Mouse (Mus musculus) kidney, adult 9 months (tissue): ENCODE measurements at regions not wholly inside any gene's neighbourhood (a gene's known extent, or its start where the extent isn't known, plus 50 kb on each side); places are given as distances from the start of the nearest gene placed in this dataset.

Source experiments
- DNase-seq: peaks from one replicate; pipeline ENCODE4 v3.0.0; 2022

DNA sequence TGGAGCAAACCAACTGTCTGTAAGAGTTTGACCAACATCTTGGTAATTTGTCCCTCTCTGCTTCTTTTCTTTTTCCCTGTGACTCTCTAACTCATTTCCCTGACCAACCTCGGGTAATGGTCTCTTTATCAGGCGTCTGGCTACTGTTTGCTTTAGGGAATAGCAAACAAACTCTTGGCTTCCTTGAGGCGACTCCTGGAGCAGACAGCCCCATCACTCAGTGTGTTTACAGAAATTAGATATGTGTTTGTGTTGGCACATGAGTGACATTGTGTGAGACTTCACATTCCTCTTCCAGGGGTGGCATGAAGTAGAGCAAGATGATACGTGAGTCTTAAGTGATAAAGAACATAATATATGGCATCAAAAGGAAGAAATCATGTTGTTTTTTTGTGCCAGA is 195.7 kb upstream of the Hhip start:
- DNase-seq, result no peak

DNA sequence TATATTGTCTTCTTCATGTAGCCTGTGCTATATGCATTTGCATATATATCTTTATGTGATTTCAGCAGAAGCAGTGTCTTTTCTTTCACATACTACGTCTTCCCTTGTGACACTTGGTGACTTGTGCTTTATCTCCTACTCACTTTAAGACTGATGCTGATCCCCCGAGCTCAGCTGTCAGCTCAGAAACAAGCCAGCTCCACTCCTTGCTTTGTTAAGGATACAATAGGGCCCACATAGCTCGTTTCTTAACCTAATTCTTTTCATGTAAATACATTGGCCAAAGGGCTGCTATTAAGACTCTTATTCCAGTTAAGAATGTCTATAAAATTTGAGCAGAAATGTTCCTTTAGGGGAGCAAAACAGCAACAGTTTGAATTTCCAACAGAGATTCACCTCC is 193.8 kb upstream of the Hhip start:
- DNase-seq, result no peak

DNA sequence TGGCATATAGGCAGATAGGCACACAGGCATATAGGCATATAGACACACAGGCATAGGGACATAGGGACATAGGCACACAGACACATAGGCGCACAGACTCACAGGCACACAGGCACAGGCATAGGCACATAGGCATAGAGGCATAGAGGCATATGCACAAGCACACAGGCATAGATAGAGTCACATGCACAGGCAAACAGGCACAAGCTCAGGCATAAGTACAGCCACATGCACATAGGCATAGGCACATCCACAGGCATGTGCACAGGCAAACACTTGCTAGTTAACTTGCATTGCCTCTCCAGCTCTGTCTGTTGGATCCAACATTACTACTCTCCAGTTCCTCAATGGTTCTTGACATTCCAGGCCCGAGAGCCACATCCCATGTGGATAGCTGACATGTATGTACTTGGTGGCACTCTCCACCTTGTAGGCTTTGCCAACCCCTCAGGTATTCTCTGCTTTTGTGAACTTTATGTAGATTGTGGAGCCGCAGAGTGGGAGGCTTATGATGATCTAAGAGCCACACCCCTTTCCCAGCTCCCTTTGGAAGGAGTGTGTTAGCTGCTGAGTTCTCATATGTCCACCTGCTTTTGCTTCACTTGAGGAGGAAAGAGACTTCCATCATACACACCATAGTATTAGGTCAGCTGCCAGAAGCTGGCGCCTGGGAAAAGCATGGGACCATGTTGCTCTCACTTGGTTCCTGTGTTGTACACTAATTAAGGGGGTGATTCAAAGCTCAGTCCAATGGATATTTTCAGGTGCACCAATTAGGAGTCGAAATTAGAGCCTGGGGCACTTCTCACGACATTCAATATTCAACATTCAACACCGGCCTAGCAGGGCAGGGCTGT is 192.7 kb upstream of the Hhip start:
- no peak for DNase-seq

DNA sequence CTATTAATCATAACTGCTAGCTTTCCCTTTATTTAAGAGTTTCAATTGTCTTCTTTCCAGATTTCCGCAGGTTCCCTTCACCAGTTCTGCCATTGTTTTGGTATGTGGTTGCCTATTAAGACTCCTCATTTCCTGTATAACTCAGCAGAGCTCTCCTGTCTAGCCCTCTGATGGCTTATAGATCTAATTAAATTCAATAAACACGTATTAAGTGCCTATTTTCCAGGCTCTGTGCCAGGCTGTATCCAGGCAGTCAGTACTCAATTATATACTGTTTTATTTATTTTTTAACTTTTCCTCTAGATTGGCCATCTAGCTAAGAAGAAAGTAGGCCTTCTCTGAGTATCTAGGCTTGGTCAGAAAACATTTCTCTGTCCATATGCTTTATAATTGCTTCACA is 192.0 kb upstream of the Hhip start:
- no peak for DNase-seq

DNA sequence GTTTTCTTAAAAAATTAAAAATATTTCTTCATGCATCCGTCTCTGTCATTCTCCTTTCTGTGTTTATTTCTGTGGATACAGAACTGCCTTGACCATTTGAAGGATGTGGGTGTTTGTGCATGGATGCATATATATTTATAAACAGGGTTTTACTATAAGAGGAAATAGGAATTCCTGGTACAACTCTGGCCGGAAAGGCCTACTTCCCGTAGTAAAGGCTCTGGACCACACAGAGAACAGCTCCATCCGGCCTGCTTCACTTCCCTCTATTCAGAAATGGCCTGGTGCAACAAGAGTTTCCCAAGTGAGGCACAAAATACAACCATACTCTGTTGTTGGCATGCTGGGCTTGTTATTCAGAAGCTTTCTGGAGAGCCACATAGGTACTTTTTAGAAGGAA is 182.1 kb upstream of the Hhip start:
- DNase-seq, result no peak

DNA sequence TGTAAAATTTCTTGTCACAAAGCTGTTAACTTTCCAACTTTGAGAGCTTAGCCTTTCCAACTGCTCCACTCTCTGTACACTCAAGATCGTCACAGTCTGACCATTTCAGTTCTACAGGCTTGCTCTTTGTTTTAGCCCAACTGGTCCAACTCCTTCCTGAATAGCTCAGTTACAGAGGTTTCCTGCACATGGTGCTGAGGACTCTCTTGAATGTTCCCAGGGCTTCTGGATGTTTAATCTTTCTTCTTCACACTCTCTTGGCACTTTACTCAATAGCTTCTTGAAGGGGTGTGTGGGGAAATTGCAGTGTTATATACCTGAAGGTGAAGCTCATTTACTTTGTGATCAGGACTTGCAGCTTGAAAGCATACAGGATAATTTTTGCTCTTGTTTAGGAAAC is 152.6 kb upstream of the Hhip start:
- DNase-seq, result no peak

DNA sequence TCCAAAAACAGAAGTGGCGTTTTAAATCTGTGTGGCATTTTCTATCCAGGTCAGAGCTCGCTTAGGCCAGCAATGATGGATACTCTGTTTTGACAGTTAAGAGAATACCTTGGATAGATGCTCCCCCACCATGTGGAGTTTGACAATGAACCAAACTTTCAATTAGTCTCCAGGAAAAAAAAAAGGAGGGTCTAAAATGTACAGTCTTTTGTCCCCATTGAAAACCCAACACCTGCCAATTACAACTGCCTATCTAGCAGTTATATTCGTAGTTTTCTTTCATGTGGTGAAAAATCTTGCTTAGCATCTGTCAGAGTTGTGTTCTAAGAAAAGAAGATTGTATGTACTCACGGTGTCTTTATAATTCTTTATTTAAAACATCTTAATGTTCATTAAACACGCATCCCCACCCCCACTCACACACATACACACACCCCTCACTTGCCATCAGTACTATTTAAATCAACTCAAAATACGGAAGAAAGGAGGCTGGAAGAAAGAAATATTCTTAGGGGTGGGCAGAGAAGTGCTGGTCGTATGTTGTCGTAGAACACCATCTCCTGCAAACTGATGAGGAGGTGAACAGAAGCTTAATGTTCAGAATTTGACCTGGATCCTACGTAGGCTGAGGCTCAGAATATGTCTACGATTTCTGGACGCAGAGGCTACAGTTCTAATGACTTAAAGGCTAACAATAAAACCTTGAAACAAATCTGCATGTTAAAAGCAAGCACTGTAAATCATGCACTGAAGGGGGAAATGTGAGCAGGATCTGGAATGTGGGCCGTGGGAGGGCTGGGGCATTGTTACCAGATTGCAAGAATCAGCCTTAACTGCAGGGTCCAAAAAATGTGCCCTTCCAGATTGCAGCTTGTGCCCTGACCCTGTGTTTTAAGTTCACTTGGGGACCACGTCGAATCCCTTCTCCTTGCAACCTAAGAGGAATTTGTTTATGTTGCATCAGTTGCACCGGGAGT is 147.2 kb upstream of the Hhip start:
- DNase-seq, result no peak

DNA sequence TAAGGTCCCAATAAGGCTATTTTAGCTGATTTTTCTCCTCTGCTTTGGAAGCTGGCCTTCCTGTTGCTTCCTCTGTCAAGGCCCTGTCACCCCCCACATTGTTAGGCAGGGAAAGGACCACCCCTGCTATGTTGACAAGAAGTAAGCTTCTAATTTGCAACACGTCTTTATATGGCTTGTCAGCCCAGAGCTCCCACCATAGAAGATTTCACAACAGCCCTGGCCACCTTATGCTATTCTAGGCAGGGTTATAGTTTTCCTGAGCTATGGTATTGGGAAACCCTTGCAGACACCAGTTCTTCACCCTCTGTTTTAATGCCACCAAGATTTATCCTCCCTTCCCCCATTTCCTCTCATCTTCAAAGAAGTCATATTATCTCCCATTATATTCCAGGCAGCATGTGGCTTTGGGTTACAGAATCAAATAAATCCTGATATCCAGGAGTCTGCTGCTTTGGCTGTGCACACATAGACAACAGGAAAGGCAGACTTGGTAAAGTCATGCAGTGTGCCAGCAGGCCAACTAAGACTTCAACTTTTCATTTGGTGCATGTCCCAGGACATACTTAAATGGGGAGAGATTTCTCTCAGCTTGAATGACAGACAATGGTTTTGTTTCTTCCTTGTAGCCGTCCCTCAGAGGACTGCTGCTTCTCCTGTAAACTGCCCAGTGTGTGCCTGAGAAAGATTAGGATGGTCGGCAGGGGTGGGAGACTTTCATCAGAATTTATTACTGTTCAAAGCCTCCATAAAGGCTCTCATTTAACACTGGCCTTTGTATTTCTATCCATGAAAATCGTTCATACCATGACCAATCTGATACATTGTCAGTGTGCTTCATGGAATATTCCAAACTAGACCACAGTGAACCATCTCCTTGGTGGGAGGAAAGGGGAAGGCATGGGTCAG is 146.2 kb upstream of the Hhip start:
- no peak for DNase-seq

DNA sequence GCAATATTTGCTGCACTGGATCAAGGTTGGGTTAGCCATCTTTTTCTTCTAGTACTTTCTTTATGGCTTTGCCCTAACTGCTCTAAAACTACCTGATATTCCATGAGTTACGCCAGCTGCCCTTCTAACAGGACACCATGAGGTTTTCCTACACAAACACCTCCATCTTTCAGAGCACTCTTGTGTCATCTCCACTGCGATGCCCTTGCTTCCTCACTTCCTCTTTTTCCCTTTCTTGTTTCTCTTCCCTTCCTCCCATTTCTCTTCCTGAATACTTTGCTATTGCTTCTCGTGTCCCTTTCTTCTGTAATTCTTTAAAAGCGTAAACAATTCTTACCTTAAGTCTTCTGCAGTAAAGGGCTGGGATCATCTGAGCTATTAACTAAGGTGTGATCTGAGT is 139.9 kb upstream of the Hhip start:
- DNase-seq, result no peak

DNA sequence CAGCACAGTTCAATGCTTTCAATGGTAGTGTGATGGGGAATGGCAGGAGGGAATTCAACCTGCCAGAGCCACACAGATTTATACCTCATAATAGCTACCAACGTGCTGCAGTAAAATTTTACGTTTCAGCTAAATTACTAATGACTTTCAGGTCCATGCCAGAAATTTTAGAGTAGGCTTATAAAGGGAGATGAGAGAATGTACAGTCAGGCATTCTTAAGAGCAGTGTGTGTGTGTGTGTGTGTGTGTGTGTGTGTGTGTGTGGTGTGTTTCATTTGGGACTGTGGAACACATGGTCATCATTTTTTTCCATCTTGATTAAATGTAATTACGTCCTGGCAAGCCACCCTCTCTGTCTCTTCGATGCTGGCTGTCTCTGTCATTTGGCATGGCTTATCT is 132.7 kb upstream of the Hhip start:
- DNase-seq, result no peak

DNA sequence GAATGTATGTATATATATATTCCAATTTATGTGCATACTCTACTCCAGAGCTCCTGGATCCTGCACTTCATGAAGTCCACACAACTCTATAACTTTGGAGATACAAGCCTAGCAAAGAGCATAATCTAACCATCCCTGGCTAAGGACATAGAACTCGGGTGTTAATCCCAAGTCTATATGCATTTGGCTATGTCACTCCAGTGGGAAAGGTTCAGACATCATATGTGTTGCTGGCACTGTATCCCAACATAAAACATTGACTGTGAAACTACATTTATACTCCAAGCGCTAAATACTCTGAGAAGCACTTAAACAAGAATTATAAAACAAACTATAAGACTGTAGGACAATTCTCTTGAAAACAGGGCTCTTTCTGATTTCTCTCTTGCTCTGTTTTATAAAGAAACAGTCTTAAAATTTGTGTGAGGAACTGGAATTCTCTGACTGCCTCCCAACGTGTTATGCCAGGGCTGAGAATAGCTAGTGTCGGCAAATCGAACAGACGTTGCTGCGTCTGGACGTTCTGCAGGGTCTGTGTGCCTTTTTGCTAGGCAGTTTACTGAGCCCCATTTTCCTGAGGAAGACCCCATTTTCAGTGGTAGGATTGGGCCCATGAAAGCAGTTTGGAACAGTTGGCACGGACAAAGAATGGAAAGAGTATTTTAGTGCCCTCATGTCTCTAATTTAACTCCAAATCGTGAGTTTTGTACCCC is 132.1 kb upstream of the Hhip start:
- DNase-seq, result no peak

DNA sequence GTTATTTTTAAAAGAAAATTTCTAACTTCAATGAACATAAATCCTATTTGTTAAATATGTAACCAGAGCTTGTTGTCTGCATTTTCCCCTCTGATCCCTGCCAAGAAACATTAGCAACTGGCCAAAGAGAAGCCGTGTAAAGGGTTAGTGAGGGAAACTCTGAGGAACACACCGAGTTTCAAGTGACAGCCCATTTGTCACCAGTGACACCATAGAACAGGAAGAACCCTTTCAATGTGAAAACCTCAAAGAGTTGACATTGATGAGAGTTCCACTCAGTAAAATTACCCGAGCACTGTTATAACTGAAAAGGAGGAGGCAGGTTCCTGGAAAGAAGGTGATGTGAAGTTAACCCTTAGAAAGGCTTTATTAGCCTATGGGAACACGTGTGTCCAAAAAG is 127.5 kb upstream of the Hhip start:
- no peak for DNase-seq

DNA sequence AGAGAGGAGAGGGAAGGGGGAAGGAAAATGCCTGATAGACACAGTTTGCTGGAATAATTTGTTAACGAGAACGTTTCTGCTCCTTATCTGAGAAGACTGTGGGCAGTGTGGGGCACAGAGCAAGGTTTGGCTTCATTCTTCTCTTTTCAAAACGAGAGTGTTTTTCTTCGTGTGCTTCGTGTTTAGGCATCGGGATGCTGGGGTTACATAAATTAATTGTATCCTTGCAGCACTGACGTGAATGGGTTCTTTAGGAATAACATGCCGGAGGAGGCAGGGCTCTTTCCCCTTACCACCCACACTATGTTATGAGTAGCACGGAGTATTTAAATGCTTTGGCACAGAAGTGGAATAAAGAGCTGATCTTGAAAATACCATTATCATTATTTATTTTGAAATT is 110.9 kb upstream of the Hhip start:
- no peak for DNase-seq

DNA sequence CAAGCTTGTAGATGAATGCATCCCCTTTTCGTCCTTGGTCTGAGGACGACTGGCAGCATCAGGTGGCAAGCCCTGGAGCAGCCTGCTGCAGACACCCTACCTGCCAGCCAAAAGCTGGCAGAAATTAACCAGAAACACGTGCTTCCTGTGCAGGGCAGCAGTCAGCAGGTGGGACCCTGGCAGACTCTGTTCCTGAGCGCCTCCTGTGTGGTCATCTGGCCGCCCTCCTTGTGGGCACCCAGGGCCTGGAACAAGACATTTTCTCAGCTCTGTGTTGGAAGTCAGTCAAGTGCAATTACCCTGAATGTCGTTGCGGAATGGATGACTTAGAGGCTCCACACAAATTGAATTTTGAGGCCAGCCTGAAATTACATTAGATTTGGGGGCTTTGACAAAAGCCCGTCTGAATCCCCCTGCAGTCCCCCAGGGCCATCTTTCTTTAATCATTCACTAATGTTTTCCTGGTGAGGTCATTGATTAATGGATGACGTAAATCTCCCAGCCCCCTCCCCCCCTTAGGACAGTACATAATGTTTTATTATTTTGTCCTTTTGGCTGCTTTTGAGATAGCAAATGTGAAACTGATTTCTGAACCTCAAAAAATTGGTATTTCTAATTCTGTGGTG is 91.8 kb upstream of the Hhip start:
- DNase-seq, result peak; percentile 35

DNA sequence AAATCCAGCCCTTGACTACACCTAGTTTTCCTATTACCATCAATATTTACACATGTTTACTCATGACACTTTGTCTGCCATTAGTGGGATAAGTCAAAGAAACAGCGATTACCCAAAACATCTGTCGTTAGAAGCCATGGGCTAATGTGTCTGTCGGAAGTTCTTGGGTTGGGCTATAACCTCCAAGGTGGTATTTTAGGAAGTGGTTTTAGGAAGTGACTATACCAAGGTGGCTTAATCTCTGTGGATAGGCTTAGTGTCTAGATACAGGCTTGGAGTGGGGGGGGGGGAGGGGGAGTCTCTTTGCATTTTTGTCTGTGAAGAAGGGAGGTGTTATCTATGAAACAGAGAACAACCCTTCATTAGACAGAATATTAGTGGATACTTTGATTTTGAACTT is 90.1 kb upstream of the Hhip start:
- DNase-seq, result no peak

DNA sequence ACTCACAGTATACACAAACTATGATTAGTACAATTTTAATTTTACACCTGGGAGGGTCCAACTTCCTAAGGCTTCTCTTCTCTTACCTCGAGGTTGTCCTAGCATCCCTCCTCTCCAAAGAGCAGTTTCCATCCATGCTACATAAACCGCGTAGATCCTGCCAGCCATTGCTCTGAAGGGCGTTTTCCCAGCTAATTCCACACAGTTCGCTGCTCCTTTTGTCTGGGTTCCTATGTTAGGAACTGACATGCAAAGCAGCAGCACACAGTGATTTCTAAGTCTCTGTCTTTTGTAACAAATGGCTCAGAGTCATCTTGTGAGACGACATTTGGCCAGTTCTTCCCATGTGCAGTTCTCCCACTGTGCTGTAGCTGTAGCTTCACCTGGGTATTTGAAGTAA is 80.7 kb upstream of the Hhip start:
- DNase-seq, result no peak

DNA sequence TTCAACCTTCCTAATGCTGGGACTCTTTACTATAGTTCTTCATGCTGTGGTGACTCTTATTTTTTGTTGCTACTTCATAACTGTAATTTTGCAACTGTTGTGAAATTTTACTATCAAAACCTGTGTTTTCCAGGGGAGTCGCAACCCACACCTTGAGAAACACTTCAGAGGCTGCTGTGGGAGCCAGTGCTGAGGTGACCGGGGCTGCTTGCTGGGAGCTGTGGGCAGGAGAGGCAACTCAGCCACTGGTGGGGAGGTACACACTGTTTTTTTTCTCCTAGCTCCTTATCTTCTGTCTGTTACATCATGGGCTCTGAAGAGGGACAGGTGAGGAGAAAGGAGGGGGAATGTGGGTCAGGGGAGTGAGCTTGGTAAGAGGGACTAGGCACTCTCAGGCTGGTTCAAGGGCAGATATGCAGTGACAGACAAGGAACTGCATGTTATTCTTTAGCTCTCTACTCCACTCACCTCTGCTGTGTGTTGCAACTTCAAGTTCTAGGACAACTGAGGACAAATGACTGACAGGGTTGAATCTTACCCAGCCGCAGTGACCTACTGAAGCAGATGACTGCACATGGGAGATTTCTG is 62.7 kb upstream of the Hhip start:
- DNase-seq, result no peak

DNA sequence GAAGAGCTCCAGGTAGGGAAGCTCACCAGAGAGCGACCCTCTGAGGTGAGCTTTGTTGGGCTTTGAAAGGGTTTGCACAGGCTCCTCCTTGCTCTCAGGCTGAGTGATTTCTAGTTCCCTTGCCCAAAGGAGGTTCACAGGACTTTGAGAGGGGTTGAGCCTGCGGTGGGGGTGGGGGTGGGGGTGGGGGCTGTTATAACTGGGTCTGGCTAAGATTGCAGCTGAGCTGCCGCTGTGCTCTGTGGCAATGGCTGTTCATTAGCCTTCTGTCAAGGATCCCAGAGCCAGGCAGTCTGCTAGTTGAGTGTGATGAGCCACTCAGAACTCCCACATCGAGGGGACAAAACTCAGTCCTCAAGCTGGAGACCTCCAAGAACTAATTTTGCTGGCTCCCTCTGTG is 59.5 kb upstream of the Hhip start:
- no peak for DNase-seq
